Mouse (Mus musculus) forebrain, embryonic 14.5 days (tissue): ENCODE results near the gene Cdc42bpb. TPM values are rescaled to one million over a fixed set of nuclear protein-coding genes. Genes with fewer than 3 reads are reported as not detected.

Source experiments
- ATAC-seq: fragments of 200-750 bp; cut with Nextera tagmentation; 2 replicates; pipeline ENCODE4 v1.8.0; 2017; ENCODE audit warnings: mild to moderate bottlenecking, moderate library complexity
- DNase-seq: peaks from one replicate; pipeline ENCODE4 v3.0.0-alpha.2; 2015; ENCODE audit warnings: low spot score
- H3K27ac ChIP-seq: fragments of 300-500 bp; sonication (generic); 2 replicates; pipeline ENCODE4 v1.5.1; 2014; ENCODE audit warnings: low read depth, mild to moderate bottlenecking, control low read depth, low read length, moderate library complexity
- H3K27me3 ChIP-seq: fragments of 300-500 bp; sonication (generic); replicated peaks from 2 replicates; pipeline ENCODE4 v1.6.1; 2014; ENCODE audit warnings: low read length, control low read depth, mixed read lengths; ENCODE audit not compliant: control insufficient read depth, insufficient read depth
- H3K36me3 ChIP-seq: fragments of 300-500 bp; sonication (generic); 2 replicates; pipeline ENCODE4 v1.6.1; 2014; ENCODE audit warnings: low read length, control low read depth; ENCODE audit not compliant: control insufficient read depth, insufficient read depth
- H3K4me1 ChIP-seq: fragments of 300-500 bp; sonication (generic); 2 replicates; pipeline ENCODE4 v1.6.1; 2014; ENCODE audit warnings: antibody characterized with exemption, low read length, control low read depth; ENCODE audit not compliant: control insufficient read depth, insufficient read depth
- H3K4me2 ChIP-seq: fragments of 300-500 bp; sonication (generic); 2 replicates; pipeline ENCODE4 v1.6.1; 2014; ENCODE audit warnings: mild to moderate bottlenecking, control low read depth, low read length
- H3K4me3 ChIP-seq: fragments of 300-500 bp; sonication (generic); 2 replicates; pipeline ENCODE4 v1.5.1; 2014; ENCODE audit warnings: low read depth, low read length, control low read depth
- H3K9ac ChIP-seq: fragments of 300-500 bp; sonication (generic); 2 replicates; pipeline ENCODE4 v1.6.1; 2014; ENCODE audit warnings: mild to moderate bottlenecking, low read length, control low read depth, moderate library complexity
- H3K9me3 ChIP-seq: fragments of 300-500 bp; sonication (generic); replicated peaks from 2 replicates; pipeline ENCODE4 v1.6.1; 2016; ENCODE audit warnings: low read length, control low read depth, mixed read lengths; ENCODE audit not compliant: control insufficient read depth
- WGBS: fragments of 180-500 bp; shearing (Covaris S2); extraction: QIAGEN DNeasy Blood & Tissue Kit; methylation state at CpG from one replicate; pipeline ENCODE4 v1.1.7; 2014; 5-methylcytosine and 5-hydroxymethylcytosine counted together
- polyA plus RNA-seq: library from polyadenylated mRNA; unstranded; fragments of >200 nt; fragmentation: Nextera tagmentation; extraction: Ambion mirVana; gene quantifications from 2 replicates; pipeline ENCODE4 v1.2.1, GENCODE M21; 2014

Gene Cdc42bpb
- polyA plus RNA-seq, 1 experiment from 2014 or later: 28.8 TPM

GRCm38 (mm10) chr12:111302018-111302345 is 75.5 kb downstream of the Cdc42bpb start:
- Histone ChIP-seq H3K27ac (no peak overlapping the region), H3K4me2 (no peak overlapping the region), H3K4me1 (no peaks in the 10 kb centered on the region), H3K4me3 (no peak overlapping the region), H3K36me3 (peaks cover 90% of the 10 kb centered on the region), H3K9me3 (no peaks in the 10 kb centered on the region), H3K27me3 (no peaks in the 10 kb centered on the region), H3K9ac (no peak overlapping the region)
- WGBS: 96% methylated on average over 14 of the region's 14 CpGs
- ATAC-seq: no peak
- no peak for DNase-seq

DNA sequence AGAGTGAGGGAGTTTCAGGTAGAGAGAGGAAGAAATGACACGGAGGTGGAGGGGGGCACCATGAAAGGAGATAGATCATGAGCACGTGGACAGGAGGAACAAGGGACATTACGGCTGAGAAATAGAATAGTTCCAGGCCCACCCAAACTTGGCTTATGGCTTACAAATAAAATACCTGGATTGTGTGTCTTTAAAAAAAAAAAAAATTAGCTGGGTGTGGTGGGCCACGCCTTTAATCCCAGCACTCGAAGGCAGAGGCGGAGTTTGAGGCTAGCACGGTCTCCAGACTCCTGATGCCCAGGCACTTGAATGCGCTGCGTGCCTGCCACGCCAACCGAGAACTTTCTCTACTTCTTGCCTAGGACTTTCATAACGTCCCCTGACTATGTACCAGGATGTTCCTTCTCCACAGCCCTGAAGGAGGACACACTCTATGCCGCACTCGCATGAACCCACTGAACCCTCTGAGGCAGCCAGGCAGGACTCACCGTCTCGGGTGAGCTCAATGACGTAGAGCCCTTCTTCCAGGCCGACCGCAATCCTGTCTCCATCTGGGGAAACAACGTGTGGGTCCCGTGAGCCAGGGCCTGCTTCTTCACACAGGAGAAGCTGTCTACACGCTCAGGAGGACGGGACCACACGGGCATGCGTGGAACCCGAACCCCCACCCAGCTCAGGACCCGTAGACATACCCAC is 76.0 kb downstream of the Cdc42bpb start:
- H3K4me2 ChIP-seq: no peak overlapping the region
- H3K36me3 ChIP-seq: peaks cover 90% of the 10 kb centered on the region
- no peak overlapping the region for H3K4me3 ChIP-seq
- H3K27ac ChIP-seq: no peak overlapping the region
- H3K9ac ChIP-seq: no peak overlapping the region
- ATAC-seq: no peak
- no peaks in the 10 kb centered on the region for H3K4me1 ChIP-seq
- no peaks in the 10 kb centered on the region for H3K27me3 ChIP-seq
- 95% methylated on average over 27 of the region's 27 CpGs for WGBS
- H3K9me3 ChIP-seq: no peaks in the 10 kb centered on the region
- no peak for DNase-seq

GRCm38 (mm10) chr12:111293025-111293424 is 84.5 kb downstream of the Cdc42bpb start:
- no peak overlapping the region for H3K4me3 ChIP-seq
- 91% methylated on average over 12 of the region's 12 CpGs for WGBS
- H3K27ac ChIP-seq: no peak overlapping the region
- DNase-seq (no peak), ATAC-seq (no peak)
- peaks cover 66% of the 10 kb centered on the region for H3K36me3 ChIP-seq
- H3K4me2 ChIP-seq: no peak overlapping the region
- H3K9me3 ChIP-seq: no peaks in the 10 kb centered on the region
- H3K4me1 ChIP-seq: no peaks in the 10 kb centered on the region
- no peaks in the 10 kb centered on the region for H3K27me3 ChIP-seq
- no peak overlapping the region for H3K9ac ChIP-seq

GRCm38 (mm10) chr12:111284532-111284931 is 93.0 kb downstream of the Cdc42bpb start:
- no peak overlapping the region for H3K4me3 ChIP-seq
- WGBS: 30% methylated on average over 10 of the region's 10 CpGs
- no peaks in the 10 kb centered on the region for H3K9me3 ChIP-seq
- no peaks in the 10 kb centered on the region for H3K36me3 ChIP-seq
- no peak overlapping the region for H3K9ac ChIP-seq
- H3K27ac ChIP-seq: no peak overlapping the region
- no peak for ATAC-seq
- no peak for DNase-seq
- H3K4me1 ChIP-seq: no peaks in the 10 kb centered on the region
- H3K27me3 ChIP-seq: no peaks in the 10 kb centered on the region
- H3K4me2 ChIP-seq: peak overlapping the region; percentile 20; the same call in 1 of the 2 replicates

GRCm38 (mm10) chr12:111283573-111283972 is 93.9 kb downstream of the Cdc42bpb start:
- ATAC-seq (no peak), DNase-seq (no peak)
- Histone ChIP-seq H3K4me1 (no peaks in the 10 kb centered on the region), H3K9ac (no peak overlapping the region), H3K27ac (no peak overlapping the region), H3K27me3 (no peaks in the 10 kb centered on the region), H3K4me2 (no peak overlapping the region), H3K4me3 (no peak overlapping the region), H3K36me3 (no peaks in the 10 kb centered on the region), H3K9me3 (no peaks in the 10 kb centered on the region)
- WGBS: 56% methylated on average over 4 of the region's 4 CpGs

DNA sequence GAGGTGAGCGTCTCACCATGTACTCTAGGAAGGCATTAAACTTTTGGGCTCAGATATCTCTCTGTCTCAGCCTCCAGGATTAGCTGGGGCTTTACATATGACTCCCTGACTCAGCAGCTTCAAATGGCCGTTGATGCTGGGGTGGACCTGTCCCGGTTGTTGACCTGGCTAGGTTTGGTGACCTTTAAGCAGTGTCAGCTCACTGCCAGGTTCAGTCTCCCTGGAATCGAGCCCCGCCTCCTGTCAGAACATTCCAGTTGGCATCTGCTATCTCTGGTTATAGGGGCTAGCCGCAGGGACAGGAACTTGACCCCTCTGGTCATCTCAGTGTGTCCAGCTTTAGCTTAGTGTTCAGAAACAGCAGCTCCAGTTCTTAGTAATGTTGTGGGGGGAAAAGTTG is 101.1 kb downstream of the Cdc42bpb start:
- no peak overlapping the region for H3K27ac ChIP-seq

DNA sequence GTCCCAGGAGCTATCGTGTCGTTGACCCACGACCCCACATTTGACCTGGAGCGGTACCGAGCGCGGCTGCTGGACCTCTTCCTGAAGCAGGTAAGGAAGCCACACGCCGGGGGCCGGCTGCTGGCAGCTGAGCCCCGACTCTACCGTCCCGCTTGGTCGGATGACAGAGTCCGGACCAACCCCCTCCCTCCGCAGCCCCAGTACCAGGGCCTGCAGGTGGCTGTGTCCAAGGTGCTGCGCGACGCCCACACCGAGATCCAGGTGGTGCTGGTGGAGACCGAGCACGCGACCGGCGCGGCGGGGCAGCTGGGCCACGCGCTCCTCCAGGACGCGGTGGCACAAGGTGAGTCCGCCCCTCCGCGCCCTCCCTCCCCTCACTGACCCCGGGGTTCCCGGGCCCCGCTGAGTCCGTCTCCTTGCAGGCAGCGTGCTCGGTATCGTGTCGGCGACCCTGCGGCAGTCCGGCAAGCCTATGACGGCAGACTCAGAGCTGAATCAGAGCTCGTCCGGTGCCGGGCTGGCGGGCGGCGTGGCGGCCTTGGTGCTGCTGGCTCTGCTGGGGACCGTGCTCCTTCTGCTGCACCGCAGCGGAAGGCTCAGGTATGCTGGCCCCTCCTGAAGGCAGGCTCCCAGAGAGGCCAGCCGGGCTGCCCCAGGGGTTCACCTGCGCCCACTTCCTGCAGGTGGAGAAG is 102.2 kb downstream of the Cdc42bpb start:
- ATAC-seq (peak; percentile 22; the same call in 1 of the 2 replicates), DNase-seq (no peak)
- H3K27ac ChIP-seq: no peak overlapping the region
- H3K4me2 ChIP-seq: peak overlapping the region; percentile 67
- peak overlapping the region; percentile 38 for H3K4me3 ChIP-seq
- peaks cover 69% of the 10 kb centered on the region for H3K27me3 ChIP-seq
- H3K9me3 ChIP-seq: no peaks in the 10 kb centered on the region
- WGBS: under 1% methylated on average over 51 of the region's 58 CpGs
- H3K36me3 ChIP-seq: no peaks in the 10 kb centered on the region
- peak overlapping the region; percentile 55 for H3K9ac ChIP-seq
- peaks cover 10% of the 10 kb centered on the region; the same call in 1 of the 2 replicates for H3K4me1 ChIP-seq

More for the DNA sequence above, 101.1 kb downstream of the Cdc42bpb start:
- Histone ChIP-seq H3K9ac (no peak overlapping the region), H3K4me2 (no peak overlapping the region), H3K27me3 (peaks cover 58% of the 10 kb centered on the region), H3K9me3 (no peaks in the 10 kb centered on the region), H3K4me1 (peaks cover 10% of the 10 kb centered on the region; the same call in 1 of the 2 replicates), H3K4me3 (no peak overlapping the region), H3K36me3 (no peaks in the 10 kb centered on the region)
- ATAC-seq: no peak
- DNase-seq: no peak
- 51% methylated on average over 6 of the region's 6 CpGs for WGBS

DNA sequence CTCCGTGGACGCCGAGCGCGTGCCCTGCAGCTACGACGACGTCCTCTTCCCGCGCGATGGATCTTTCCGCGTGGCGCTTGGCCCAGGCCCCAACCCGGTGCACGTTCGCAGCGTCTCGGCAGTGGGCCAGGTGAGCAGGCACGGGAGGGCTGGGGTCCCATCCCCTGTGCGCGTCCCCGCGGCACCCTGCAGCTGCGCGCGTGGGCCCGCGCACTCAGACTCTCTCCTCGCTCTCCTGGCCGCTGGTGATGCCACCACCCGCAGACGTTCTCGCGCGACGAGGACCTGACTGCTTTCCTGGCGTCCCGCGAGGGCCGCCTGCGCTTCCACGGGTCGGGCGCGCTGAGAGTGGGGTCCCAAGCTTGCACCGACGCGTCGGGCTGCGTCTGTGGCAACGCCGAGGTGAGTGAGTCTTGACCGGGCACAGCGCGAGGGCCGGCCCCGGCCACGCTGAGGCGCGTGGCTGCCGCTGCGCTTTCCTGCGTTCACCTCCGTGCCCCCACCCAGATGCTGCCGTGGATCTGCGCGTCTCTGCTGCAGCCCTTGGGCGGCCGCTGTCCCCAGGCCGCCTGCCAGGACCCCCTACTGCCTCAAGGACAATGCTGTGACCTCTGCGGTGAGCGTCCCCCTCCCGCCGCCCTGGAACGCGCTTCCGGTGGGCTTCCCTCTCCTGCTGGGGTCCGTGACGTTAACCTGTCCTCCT is 102.9 kb downstream of the Cdc42bpb start:
- WGBS: 3% methylated on average over 79 of the region's 80 CpGs
- Histone ChIP-seq H3K9me3 (no peaks in the 10 kb centered on the region), H3K4me2 (peak overlapping the region; percentile 67), H3K27ac (no peak overlapping the region), H3K4me1 (peaks cover 10% of the 10 kb centered on the region; the same call in 1 of the 2 replicates), H3K27me3 (peaks cover 76% of the 10 kb centered on the region), H3K4me3 (peak overlapping the region; percentile 38), H3K9ac (peak overlapping the region; percentile 55), H3K36me3 (no peaks in the 10 kb centered on the region)
- DNase-seq (peak; percentile 33), ATAC-seq (peak; percentile 40)
